In the genomic region with DNA sequence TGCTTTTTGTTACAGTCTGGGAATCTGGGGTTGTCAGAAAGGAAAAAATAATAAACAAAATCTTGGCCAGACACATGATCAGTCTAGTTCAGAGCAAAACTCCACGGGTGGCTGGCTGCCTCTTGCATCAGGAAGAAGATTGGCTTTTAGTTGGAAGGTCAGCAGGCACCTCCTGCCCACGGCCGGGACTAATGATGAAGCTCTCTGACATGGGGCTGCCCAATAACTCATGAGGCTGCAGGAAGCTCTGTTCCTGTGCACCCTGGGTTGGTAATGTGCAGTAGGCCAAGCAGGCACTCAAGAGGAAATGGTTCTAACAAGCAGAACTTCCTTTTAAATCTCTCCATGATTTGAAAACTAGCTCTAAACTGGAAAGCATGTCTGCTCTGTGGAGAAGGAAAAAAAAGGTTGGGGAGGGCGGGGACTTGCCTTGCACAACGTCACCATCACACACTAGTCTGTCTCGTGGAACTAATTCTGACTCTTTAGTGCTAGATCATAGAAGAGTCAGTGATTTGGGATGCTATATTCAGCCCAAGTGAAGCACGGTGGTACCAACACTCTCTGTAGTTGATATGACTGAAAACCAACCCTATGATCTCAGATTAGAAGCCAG, we compare ENCODE assay signal across 12 mouse cellular contexts.
DNase-seq lines count a peak whose midpoint lies in the region; ATAC-seq and TF ChIP-seq lines count a peak whose summit lies in the region.
"Had no signal": no experiment of that assay in that cellular context is flagged by ENCODE, and none has a peak within 500 bp of the region (broad histone marks: within the 10 kb centered on the region; RNA-seq: fewer than 3 reads in every experiment).

No protein-coding gene starts in this region.

- 40% methylated on average over 7 of the region's 7 CpGs for whole genome bisulfite sequencing in limb, embryonic 15.5 days

- H3K4me2 ChIP-seq in limb, embryonic 15.5 days = no peak overlapping the region
- H3K4me2 ChIP-seq: hindbrain, embryonic 13.5 days; liver, embryonic 13.5 days had no signal

- H3K4me3 ChIP-seq in gastrocnemius, adult 2 months = no peak overlapping the region
- H3K4me3 ChIP-seq in limb, embryonic 15.5 days = no peak overlapping the region
- H3K4me3 ChIP-seq: hindbrain, embryonic 13.5 days; liver, embryonic 13.5 days had no signal

- no peak for ATAC-seq in limb, embryonic 15.5 days (ENCODE audit: insufficient number of reproducible peaks, low FRiP score, low TSS enrichment, low read depth)
- ATAC-seq in cerebellum, adult (ENCODE audit: insufficient number of reproducible peaks, low FRiP score, low TSS enrichment) = no peak

- H3K9me3 ChIP-seq in limb, embryonic 15.5 days = no peaks in the 10 kb centered on the region
- H3K9me3 ChIP-seq: hindbrain, embryonic 13.5 days; liver, embryonic 13.5 days had no signal

- DNase-seq in gastrocnemius, adult 2 months = no peak
- DNase-seq in gastrocnemius, adult 18-20 months (ENCODE audit: low spot score) = no peak
- DNase-seq in adipocyte (ENCODE audit: low spot score) = peak; percentile 71
- peak; percentile 30 to 48 for DNase-seq in kidney, adult 8-10 months
- DNase-seq in thymus, postnatal 36 days = no peak
- DNase-seq in frontal cortex, postnatal 36 days (ENCODE audit: low spot score in 2 of 2) = no peak
- DNase-seq: cerebellum, adult 18-20 months; liver, embryonic 13.5 days; right cerebral cortex, postnatal 14 days had no signal

- H3K27me3 ChIP-seq in limb, embryonic 15.5 days = no peaks in the 10 kb centered on the region
- H3K27me3 ChIP-seq: hindbrain, embryonic 13.5 days; liver, embryonic 13.5 days had no signal

- no peaks in the 10 kb centered on the region for H3K36me3 ChIP-seq in limb, embryonic 15.5 days
- H3K36me3 ChIP-seq: hindbrain, embryonic 13.5 days; liver, embryonic 13.5 days had no signal

- intact Hi-C loops in gastrocnemius, adult 2 months (cut with DNase I) = no loop called here

- no peak overlapping the region for H3K9ac ChIP-seq in limb, embryonic 15.5 days
- H3K9ac ChIP-seq: hindbrain, embryonic 13.5 days; liver, embryonic 13.5 days had no signal

- no peak for TF ChIP-seq CTCF in gastrocnemius, adult 2 months (IDR thresholded peaks at IDR 0.05)

- H3K27ac ChIP-seq in gastrocnemius, adult 2 months = peak overlapping the region; percentile 28; the same call in 1 of the 2 replicates
- H3K27ac ChIP-seq in limb, embryonic 15.5 days = 0 out of 2 replicates have a peak overlapping the region, but pooled peaks have one; percentile 43
- H3K27ac ChIP-seq: liver, embryonic 13.5 days had no signal

- H3K4me1 ChIP-seq in limb, embryonic 15.5 days = peaks cover 41% of the 10 kb centered on the region
- H3K4me1 ChIP-seq: liver, embryonic 13.5 days had no signal

Comparison
In these comparisons a context has a peak if more than half of its experiments do, and no peak if none do; other contexts are left out.
1. DNase-seq: peak in adipocyte (single experiment) and kidney, adult 8-10 months (2 of 2); none in gastrocnemius, adult 2 months (single experiment), gastrocnemius, adult 18-20 months (single experiment), thymus, postnatal 36 days (0 of 2) and frontal cortex, postnatal 36 days (0 of 2).